Comparison of ENCODE assay signal across 8 mouse cellular contexts in genomic region chr19:59742946-59743345, GRCm38 (mm10).
A peak's percentile ranks its signal among the peaks of the same experiment; 100 is the strongest.
DNase-seq lines count a peak whose midpoint lies in the region; ATAC-seq and TF ChIP-seq lines count a peak whose summit lies in the region.

No protein-coding gene starts in this region.

- intact Hi-C loops in left cerebral cortex, postnatal 25 days (cut with DNase I), result loop anchor here (5.0 kb wide), 1 partner anchor 286 kb away; the partner anchor contains the start of gene Emx2
- intact Hi-C loops in left cerebral cortex, postnatal 10 days (cut with DNase I), result loop anchor here (2.0 kb wide), 1 partner anchor 402 kb away; no protein-coding TSS in a partner anchor

- in situ Hi-C loops in Patski (cut with MboI; ENCODE audit: low pct_unique_long_range_greater_than_20kb), result no loop called here

- H3K27me3 ChIP-seq in Patski, result peaks cover 6% of the 10 kb centered on the region

- CTCF ChIA-PET in Patski (lab: Charles Lee), result interaction anchor here (0.7 to 1.6 kb wide), 7 partner anchors 8 to 402 kb away, joined by 3 to 9 read pairs (median 4); no protein-coding TSS in a partner anchor

- no peak for ATAC-seq in Patski

- DNase-seq in cerebellum, adult 9-10 months, result peak; percentile 6
- DNase-seq in cerebellum, adult 9-11 months, result no peak
- peak; percentile 18 to 40 for DNase-seq in left cerebral cortex, postnatal 25 days (ENCODE audit: low spot score in 2 of 2)
- no peak for DNase-seq in left cerebral cortex, postnatal 10 days (ENCODE audit: extremely low spot score in 1 of 2, low spot score in 2 of 2)
- DNase-seq in Patski (ENCODE audit: low read depth, low spot score), result no peak
- DNase-seq in kidney, postnatal 10 days, result peak; percentile 18
- DNase-seq in right cerebral cortex, postnatal 4 days, result peak; percentile 6
- no peak for DNase-seq in natural killer cell, adult 2 months (ENCODE audit: low spot score in 2 of 2)

- peak; percentile 82 for TF ChIP-seq CTCF in Patski (IDR thresholded peaks at IDR 0.05)

- POLR2A ChIA-PET in Patski (lab: Charles Lee), result no interaction called here

Comparison
In these comparisons a context has a peak if more than half of its experiments do, and no peak if none do; other contexts are left out.
1. DNase-seq: peak in cerebellum, adult 9-10 months (single experiment), left cerebral cortex, postnatal 25 days (2 of 2), kidney, postnatal 10 days (single experiment) and right cerebral cortex, postnatal 4 days (single experiment); none in cerebellum, adult 9-11 months (single experiment), left cerebral cortex, postnatal 10 days (0 of 2), Patski (single experiment) and natural killer cell, adult 2 months (0 of 2).